Mouse (Mus musculus) erythroblast, embryonic 14.5 days (primary cell): ENCODE measurements around the gene Mrpl39. TPM values are rescaled to one million over a fixed set of nuclear protein-coding genes. Genes with fewer than 3 reads are reported as not detected.

Experiments used
- H3K27me3 ChIP-seq: 2 replicates; pipeline ENCODE4 v1.6.1; 2012; ENCODE audit warnings: inconsistent platforms; ENCODE audit not compliant: control insufficient read depth
- H3K36me3 ChIP-seq: 2 replicates; pipeline ENCODE4 v1.6.1; 2012; ENCODE audit warnings: mild to moderate bottlenecking, inconsistent platforms; ENCODE audit not compliant: control insufficient read depth
- H3K4me1 ChIP-seq: 2 replicates; pipeline ENCODE4 v1.6.1; 2012; ENCODE audit warnings: inconsistent platforms; ENCODE audit not compliant: control insufficient read depth
- H3K4me3 ChIP-seq: replicated peaks from 2 replicates; pipeline ENCODE3; 2012; ENCODE audit warnings: moderate library complexity, mild to moderate bottlenecking, inconsistent platforms
- H3K9me3 ChIP-seq: 2 replicates; pipeline ENCODE4 v1.6.1; 2012; ENCODE audit warnings: low read length, inconsistent platforms, mixed read lengths; ENCODE audit not compliant: control insufficient read depth
- GATA1 ChIP-seq: IDR thresholded peaks from 2 replicates; pipeline ENCODE4 v1.6.1; 2012; ENCODE audit warnings: low read length, inconsistent platforms, mixed read lengths
- TAL1 ChIP-seq: IDR thresholded peaks from 3 replicates; pipeline ENCODE4 v1.6.1; 2012; ENCODE audit warnings: low read length, inconsistent platforms, mixed read lengths
- polyA plus RNA-seq: library from polyadenylated mRNA; stranded (reverse); fragments of >175 nt; gene quantifications from 2 replicates; pipeline ENCODE4 v1.2.3, GENCODE M21; 2012

The Mrpl39 gene
- polyA plus RNA-seq, 1 experiment, result 14.3 TPM

GRCm38 (mm10) chr16:84716197-84716596 is 19.3 kb downstream of the Mrpl39 start:
- H3K27me3 ChIP-seq, result no peaks in the 10 kb centered on the region
- no peaks in the 10 kb centered on the region for H3K9me3 ChIP-seq
- H3K4me1 ChIP-seq, result no peaks in the 10 kb centered on the region
- H3K36me3 ChIP-seq, result peaks cover 14% of the 10 kb centered on the region
- TF ChIP-seq GATA1 (no peak), TAL1 (no peak)
- no peak overlapping the region for H3K4me3 ChIP-seq

- Histone ChIP-seq H3K4me3 (no peak overlapping the region), H3K36me3 (peaks cover 3% of the 10 kb centered on the region), H3K27me3 (no peaks in the 10 kb centered on the region), H3K9me3 (no peaks in the 10 kb centered on the region), H3K4me1 (no peaks in the 10 kb centered on the region)
- no peak for TF ChIP-seq GATA1
Observed at GRCm38 (mm10) chr16:84714978-84715377, 20.6 kb downstream of the Mrpl39 start.

GRCm38 (mm10) chr16:84713926-84714325 is 21.6 kb downstream of the Mrpl39 start:
- TF ChIP-seq TAL1 (no peak), GATA1 (no peak)
- no peaks in the 10 kb centered on the region for H3K27me3 ChIP-seq

GRCm38 (mm10) chr16:84713156-84713555 is 22.4 kb downstream of the Mrpl39 start:
- Histone ChIP-seq H3K9me3 (no peaks in the 10 kb centered on the region), H3K27me3 (no peaks in the 10 kb centered on the region), H3K36me3 (peaks cover 3% of the 10 kb centered on the region), H3K4me3 (no peak overlapping the region), H3K4me1 (no peaks in the 10 kb centered on the region)
- TF ChIP-seq GATA1 (no peak), TAL1 (no peak)

More at GRCm38 (mm10) chr16:84713926-84714325, 21.6 kb downstream of the Mrpl39 start:
- peaks cover 3% of the 10 kb centered on the region for H3K36me3 ChIP-seq
- H3K4me3 ChIP-seq, result no peak overlapping the region
- no peaks in the 10 kb centered on the region for H3K9me3 ChIP-seq
- H3K4me1 ChIP-seq, result no peaks in the 10 kb centered on the region

- no peak for TF ChIP-seq TAL1
- no peak for TF ChIP-seq GATA1
- H3K4me3 ChIP-seq, result no peak overlapping the region
Observed at GRCm38 (mm10) chr16:84708649-84709048, 26.9 kb downstream of the Mrpl39 start.

DNA sequence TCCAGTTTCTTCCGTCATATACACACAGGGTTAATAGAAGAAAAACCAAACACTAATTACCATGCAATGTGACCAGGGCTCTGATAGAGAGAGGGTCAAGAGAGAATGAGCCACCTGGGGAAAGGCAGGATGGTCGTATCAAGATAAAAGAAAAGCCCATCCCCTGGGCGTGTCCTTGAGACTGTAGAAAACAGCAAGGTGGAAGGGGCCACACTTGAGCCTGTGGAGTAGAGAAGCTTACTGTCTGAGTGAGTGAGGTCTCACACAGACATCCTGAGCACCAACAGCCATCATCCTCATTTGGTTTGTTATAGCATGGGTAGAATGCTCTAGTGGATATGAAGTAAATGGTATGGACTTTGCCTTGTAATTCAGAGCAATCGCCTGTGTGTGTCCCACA is 27.7 kb downstream of the Mrpl39 start:
- Histone ChIP-seq H3K4me3 (no peak overlapping the region), H3K36me3 (no peaks in the 10 kb centered on the region), H3K4me1 (no peaks in the 10 kb centered on the region), H3K27me3 (peaks cover 22% of the 10 kb centered on the region), H3K9me3 (no peaks in the 10 kb centered on the region)
- TF ChIP-seq GATA1, result no peak
- TF ChIP-seq TAL1, result no peak

More at GRCm38 (mm10) chr16:84708649-84709048, 26.9 kb downstream of the Mrpl39 start:
- Histone ChIP-seq H3K9me3 (no peaks in the 10 kb centered on the region), H3K4me1 (no peaks in the 10 kb centered on the region), H3K27me3 (peaks cover 14% of the 10 kb centered on the region), H3K36me3 (no peaks in the 10 kb centered on the region)

GRCm38 (mm10) chr16:84706571-84706970 is 29.0 kb downstream of the Mrpl39 start:
- H3K9me3 ChIP-seq, result no peaks in the 10 kb centered on the region

DNA sequence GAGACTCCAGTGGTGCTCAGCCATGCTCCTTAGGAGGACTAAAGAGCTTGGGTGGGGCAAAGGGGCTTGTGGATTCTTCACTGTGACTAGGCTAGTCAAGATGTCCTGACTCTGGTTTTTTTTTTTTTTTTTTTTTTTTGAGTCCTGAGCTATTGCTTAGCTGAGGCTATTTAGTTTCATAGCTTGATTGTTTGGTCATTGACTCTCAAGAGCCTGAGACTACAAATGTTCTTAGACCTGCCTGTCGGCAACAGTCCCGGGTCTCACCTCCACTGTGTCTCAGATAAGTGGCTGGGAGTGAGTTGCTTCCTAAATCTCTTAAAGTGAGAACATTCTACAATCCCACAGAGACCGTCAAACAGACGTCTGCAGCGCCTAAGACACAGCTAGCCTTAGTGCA is 30.0 kb downstream of the Mrpl39 start:
- Histone ChIP-seq H3K9me3 (no peaks in the 10 kb centered on the region), H3K27me3 (peaks cover 35% of the 10 kb centered on the region), H3K4me1 (no peaks in the 10 kb centered on the region), H3K4me3 (no peak overlapping the region), H3K36me3 (no peaks in the 10 kb centered on the region)
- no peak for TF ChIP-seq GATA1
- no peak for TF ChIP-seq TAL1

More at GRCm38 (mm10) chr16:84706571-84706970, 29.0 kb downstream of the Mrpl39 start:
- Histone ChIP-seq H3K27me3 (peaks cover 35% of the 10 kb centered on the region), H3K4me3 (no peak overlapping the region), H3K4me1 (no peaks in the 10 kb centered on the region), H3K36me3 (no peaks in the 10 kb centered on the region)
- no peak for TF ChIP-seq TAL1

GRCm38 (mm10) chr16:84704661-84705240 is 30.8 kb downstream of the Mrpl39 start:
- peaks cover 35% of the 10 kb centered on the region for H3K27me3 ChIP-seq
- H3K9me3 ChIP-seq, result no peaks in the 10 kb centered on the region
- H3K4me3 ChIP-seq, result no peak overlapping the region
- TF ChIP-seq GATA1 (no peak), TAL1 (no peak)
- no peaks in the 10 kb centered on the region for H3K36me3 ChIP-seq
- H3K4me1 ChIP-seq, result no peaks in the 10 kb centered on the region
